Comparison of ENCODE assay signal across 25 mouse cellular contexts in the genomic region with DNA sequence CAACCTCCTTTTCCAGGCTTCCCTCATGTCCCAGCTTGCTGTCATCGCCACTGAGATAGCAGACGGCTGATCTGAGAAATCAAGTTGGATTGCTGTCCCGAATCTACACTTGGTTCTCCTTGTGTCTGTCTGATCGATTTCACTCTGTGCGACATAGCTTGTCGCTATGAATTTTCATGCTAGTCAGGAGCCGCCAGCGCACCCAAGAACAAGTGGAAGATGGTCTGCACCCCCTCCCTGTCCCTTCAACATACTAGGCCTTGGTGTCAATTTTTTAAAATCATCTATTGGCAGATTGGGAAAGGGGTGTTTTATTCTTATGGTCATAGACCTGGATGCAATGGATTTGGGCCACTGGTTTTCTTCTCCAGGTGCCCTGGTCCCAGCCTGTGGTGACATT.
"Had no signal": no experiment of that assay in that cellular context is flagged by ENCODE, and none has a peak within 500 bp of the region (broad histone marks: within the 10 kb centered on the region; RNA-seq: fewer than 3 reads in every experiment).

No protein-coding gene starts in this region.

- H3K27ac ChIP-seq: heart, embryonic 13.5 days; hindbrain, embryonic 13.5 days; hindbrain, embryonic 15.5 days; hindbrain, postnatal 0 days; kidney, embryonic 15.5 days; kidney, postnatal 0 days; layer of hippocampus, adult 2 months; left cerebral cortex, adult 2 months; limb, embryonic 10.5 days; limb, embryonic 12.5 days had no signal

- ATAC-seq: forebrain, postnatal 0 days; hindbrain, postnatal 0 days; intestine, embryonic 16.5 days had no signal

- H3K9ac ChIP-seq: forebrain, postnatal 0 days; heart, embryonic 13.5 days; heart, embryonic 15.5 days; hindbrain, embryonic 13.5 days; hindbrain, embryonic 15.5 days; kidney, embryonic 15.5 days; limb, embryonic 12.5 days had no signal

- H3K4me3 ChIP-seq: heart, embryonic 13.5 days; heart, embryonic 15.5 days; hindbrain, embryonic 13.5 days; hindbrain, embryonic 15.5 days; kidney, embryonic 15.5 days; layer of hippocampus, adult 2 months; left cerebral cortex, adult 2 months; limb, embryonic 10.5 days; limb, embryonic 12.5 days had no signal

- H3K27me3 ChIP-seq: heart, embryonic 13.5 days; heart, embryonic 15.5 days; hindbrain, embryonic 13.5 days; hindbrain, embryonic 15.5 days; kidney, embryonic 15.5 days; limb, embryonic 12.5 days had no signal

- H3K9me3 ChIP-seq: heart, embryonic 13.5 days; heart, embryonic 15.5 days; hindbrain, embryonic 13.5 days; hindbrain, embryonic 15.5 days; kidney, embryonic 15.5 days; limb, embryonic 10.5 days; limb, embryonic 12.5 days had no signal

- H3K4me2 ChIP-seq: heart, embryonic 11.5 days; heart, embryonic 13.5 days; heart, embryonic 15.5 days; hindbrain, embryonic 13.5 days; hindbrain, embryonic 15.5 days; kidney, embryonic 15.5 days; limb, embryonic 12.5 days had no signal

- H3K4me1 ChIP-seq: hindbrain, embryonic 15.5 days had no signal

- DNase-seq: forebrain, postnatal 0 days; gastrocnemius, postnatal 14 days; gastrocnemius, postnatal 36 days; heart, adult 18-20 months; heart, postnatal 14 days; heart, postnatal 36 days; kidney, adult 11 months; kidney, adult 2 months; kidney, adult 9 months; kidney, postnatal 14 days; kidney, postnatal 36 days; liver had no signal
